Mouse (Mus musculus) neutrophil, adult 65 days (primary cell): ENCODE measurements around the gene Imp4. TPM values are rescaled to one million over a fixed set of nuclear protein-coding genes. Genes with fewer than 3 reads are reported as not detected.

Experiments used
- total RNA-seq: library from RNA; stranded (reverse); gene quantifications from 2 replicates; pipeline ENCODE4 v1.2.4, GENCODE M21; 2023

The Imp4 gene
- total RNA-seq = 35.7 and 47.1 TPM in 2 replicates

GRCm38 (mm10) chr1:34439215-34439960, at the start of gene Imp4, which contains the start of gene Ccdc115:
Imp4 (plus strand) TSS chr1:34439851.
Ccdc115 (minus strand) TSS chr1:34439672.

GRCm38 (mm10) chr1:34459284-34460060, 19.8 kb downstream of the Imp4 start, which contains the start of gene Ptpn18:
Ptpn18 (plus strand) TSS chr1:34459762.

Other genes starting within 250 kb of the Imp4 start
- 15.5 and 17.9 TPM in 2 replicates for gene Ccdc115, start 179 bp upstream of the Imp4 start, total RNA-seq
- gene Ptpn18, start 19.9 kb downstream of the Imp4 start, total RNA-seq = 87.3 and 97.0 TPM in 2 replicates
- gene Prss39, start 58.6 kb downstream of the Imp4 start, total RNA-seq = not detected in 2 replicates
- not detected in 2 replicates for gene Cfc1, start 95.8 kb downstream of the Imp4 start, total RNA-seq
- gene Prss40, start 121.1 kb downstream of the Imp4 start, total RNA-seq = not detected in 2 replicates
- not detected in 2 replicates for gene Amer3, start 139.8 kb downstream of the Imp4 start, total RNA-seq